Mouse (Mus musculus): ENCODE results near the gene Prok1.

Gene Prok1

DNA sequence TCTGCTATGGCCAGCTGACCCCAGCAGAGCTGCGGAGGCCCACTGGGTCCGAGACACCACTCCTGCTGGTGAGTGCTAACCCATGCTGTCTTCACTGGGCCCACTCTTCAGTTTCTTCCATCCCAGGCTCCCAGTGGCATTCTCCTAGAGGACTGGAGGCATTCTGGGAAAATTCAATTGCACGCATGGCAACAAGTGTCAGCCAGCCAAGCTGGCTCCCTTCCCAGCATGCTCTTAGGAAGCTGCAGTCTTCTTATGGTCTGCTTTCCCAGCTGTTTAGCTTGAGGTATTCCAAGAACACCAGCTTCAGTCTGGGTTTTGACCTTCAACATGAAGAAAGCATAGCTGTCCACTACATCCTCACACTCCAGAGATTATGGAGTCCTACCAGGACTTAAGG lies 56.3 kb downstream of the Prok1 start:
- DNase-seq: no peak

Data from kidney, adult 11 months (tissue).